Mouse (Mus musculus): ENCODE measurements around the gene Kcnh1.

Kcnh1 gene

GRCm38 (mm10) chr1:192537169-192537568 is 346.6 kb downstream of the Kcnh1 start:
- DNase-seq = peak; percentile 27 to 63

GRCm38 (mm10) chr1:192542093-192542492 is 351.5 kb downstream of the Kcnh1 start:
- no peak for DNase-seq

GRCm38 (mm10) chr1:192543686-192544085 is 353.1 kb downstream of the Kcnh1 start:
- no peak for DNase-seq

GRCm38 (mm10) chr1:192544091-192544490 is 353.5 kb downstream of the Kcnh1 start:
- no peak for DNase-seq

- no peak for DNase-seq
Observed at GRCm38 (mm10) chr1:192544901-192545300, 354.3 kb downstream of the Kcnh1 start.

GRCm38 (mm10) chr1:192546843-192547242 is 356.3 kb downstream of the Kcnh1 start:
- DNase-seq = no peak

- DNase-seq = no peak
Observed at GRCm38 (mm10) chr1:192550561-192550960, 360.0 kb downstream of the Kcnh1 start.

- no peak for DNase-seq
Observed at GRCm38 (mm10) chr1:192555516-192555915, 364.9 kb downstream of the Kcnh1 start.

GRCm38 (mm10) chr1:192557978-192558594 is 367.5 kb downstream of the Kcnh1 start:
- no peak for DNase-seq

- no peak for DNase-seq
Observed at GRCm38 (mm10) chr1:192559341-192559740, 368.8 kb downstream of the Kcnh1 start.
